Mouse (Mus musculus) small intestine, adult 2 months (tissue): Measurements from ENCODE around the gene Gucd1. TPM values are rescaled to one million over a fixed set of nuclear protein-coding genes. Genes with fewer than 3 reads are reported as not detected.

Experiments used
- H3K27ac ChIP-seq: fragments of 200-500 bp; 2 replicates; pipeline ENCODE4 v1.5.1; 2012; ENCODE audit warnings: low read depth, low read length, control low read depth, inconsistent platforms; ENCODE audit not compliant: insufficient read depth
- H3K27me3 ChIP-seq: fragments of 200-500 bp; 2 replicates; pipeline ENCODE4 v1.6.1; 2012; ENCODE audit warnings: mild to moderate bottlenecking, moderate library complexity, low read length, inconsistent platforms; ENCODE audit not compliant: control insufficient read depth, insufficient read depth
- H3K36me3 ChIP-seq: fragments of 200-500 bp; 2 replicates; pipeline ENCODE4 v1.6.1; 2012; ENCODE audit warnings: mild to moderate bottlenecking, low read length, control low read depth, inconsistent platforms; ENCODE audit not compliant: control insufficient read depth, insufficient read depth
- H3K4me1 ChIP-seq: fragments of 200-500 bp; 2 replicates; pipeline ENCODE4 v1.6.1; 2012; ENCODE audit warnings: low read length, inconsistent platforms, mixed read lengths; ENCODE audit not compliant: control insufficient read depth, insufficient read depth, insufficient read length
- H3K4me3 ChIP-seq: fragments of 200-500 bp; 2 replicates; pipeline ENCODE4 v1.5.1; 2012; ENCODE audit warnings: low read depth, mild to moderate bottlenecking, control low read depth, inconsistent platforms, low read length, moderate library complexity
- CTCF ChIP-seq: fragments of 200-500 bp; IDR thresholded peaks from 2 replicates; pipeline ENCODE4 v1.5.1; 2012; ENCODE audit warnings: low read depth, mild to moderate bottlenecking, control low read depth, inconsistent platforms, low read length, moderate library complexity, mixed read lengths; ENCODE audit not compliant: insufficient replicate concordance, insufficient read length; ENCODE audit errors: extremely low read depth
- POLR2A ChIP-seq: fragments of 200-500 bp; IDR thresholded peaks from 2 replicates; pipeline ENCODE4 v1.6.1; 2012; ENCODE audit warnings: low read depth, mild to moderate bottlenecking, control low read depth, inconsistent platforms, low read length, moderate library complexity
- WGBS: fragments of 180-500 bp; shearing (Covaris S2); methylation state at CpG from one replicate; pipeline ENCODE4 v1.1.7; 2018; 5-methylcytosine and 5-hydroxymethylcytosine counted together
- polyA plus RNA-seq: library from polyadenylated mRNA; depleted of rRNA; stranded (reverse); fragments of >200 nt; gene quantifications from 2 replicates; pipeline ENCODE4 v1.2.3, GENCODE M21; 2012

Gene Gucd1
- polyA plus RNA-seq, 1 experiment, result 261 TPM

DNA sequence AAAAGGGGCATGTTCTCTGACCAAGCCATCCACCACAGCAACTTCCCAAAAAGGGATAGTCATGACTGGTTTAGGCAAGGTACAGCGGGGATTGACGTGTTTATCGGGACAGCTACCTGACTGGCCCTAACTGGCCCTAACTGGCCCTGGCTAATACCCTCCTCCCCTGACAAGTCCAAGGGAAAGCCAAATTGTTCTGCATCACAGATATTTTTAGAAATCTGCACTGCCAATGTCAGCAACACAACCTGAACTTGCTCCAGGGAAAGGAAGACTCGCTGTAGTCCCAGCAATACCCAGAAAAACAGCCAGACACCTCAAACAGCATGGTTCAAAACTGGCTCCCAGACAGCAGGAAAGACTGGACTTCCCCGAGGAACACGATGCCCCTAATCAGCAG is 22.5 kb downstream of the Gucd1 start:
- Histone ChIP-seq H3K4me1 (peaks cover 9% of the 10 kb centered on the region; the same call in 1 of the 2 replicates), H3K4me3 (no peak overlapping the region), H3K27ac (no peak overlapping the region), H3K27me3 (no peaks in the 10 kb centered on the region), H3K36me3 (no peaks in the 10 kb centered on the region)
- TF ChIP-seq CTCF (no peak), POLR2A (no peak)
- WGBS, result 55% methylated on average over 6 of the region's 6 CpGs

GRCm38 (mm10) chr10:75491936-75492262 is 25.9 kb downstream of the Gucd1 start:
- H3K27ac ChIP-seq, result no peak overlapping the region
- H3K36me3 ChIP-seq, result no peaks in the 10 kb centered on the region
- peaks cover 6% of the 10 kb centered on the region; the same call in 1 of the 2 replicates for H3K4me1 ChIP-seq
- TF ChIP-seq POLR2A (no peak), CTCF (no peak)
- H3K27me3 ChIP-seq, result no peaks in the 10 kb centered on the region
- 52% methylated on average over 2 of the region's 2 CpGs for WGBS
- no peak overlapping the region for H3K4me3 ChIP-seq

- no peaks in the 10 kb centered on the region for H3K36me3 ChIP-seq
- TF ChIP-seq POLR2A, result no peak
- TF ChIP-seq CTCF, result no peak
- no peak overlapping the region for H3K27ac ChIP-seq
- H3K4me1 ChIP-seq, result peaks cover 6% of the 10 kb centered on the region; the same call in 1 of the 2 replicates
- H3K4me3 ChIP-seq, result no peak overlapping the region
- WGBS, result 78% methylated on average over 3 of the region's 3 CpGs
- no peaks in the 10 kb centered on the region for H3K27me3 ChIP-seq
Observed at GRCm38 (mm10) chr10:75491234-75491935, 26.4 kb downstream of the Gucd1 start.

DNA sequence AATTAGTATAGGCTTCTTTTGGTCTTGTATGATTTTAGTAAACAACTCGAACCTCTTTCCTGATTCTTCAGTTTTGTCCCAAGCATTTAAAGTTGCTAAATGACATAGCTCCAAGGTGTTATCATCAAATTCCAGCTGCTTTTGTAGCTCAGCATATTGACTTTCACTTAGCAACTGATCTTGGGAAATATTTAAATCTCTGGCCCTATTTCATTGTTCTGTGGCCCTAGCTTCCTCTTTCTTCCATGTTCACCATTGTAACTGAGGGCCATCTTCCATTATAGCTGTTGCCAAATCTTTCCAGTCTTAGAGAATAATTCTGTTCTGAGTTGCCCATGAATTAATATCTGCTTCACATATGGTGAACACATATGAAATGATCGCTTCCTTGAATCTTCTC is 27.0 kb downstream of the Gucd1 start:
- Histone ChIP-seq H3K4me3 (no peak overlapping the region), H3K27ac (no peak overlapping the region), H3K27me3 (no peaks in the 10 kb centered on the region), H3K36me3 (no peaks in the 10 kb centered on the region), H3K4me1 (peaks cover 6% of the 10 kb centered on the region; the same call in 1 of the 2 replicates)
- TF ChIP-seq POLR2A (no peak), CTCF (no peak)
- WGBS, result 79% methylated on average over 2 of the region's 2 CpGs

- no peak for TF ChIP-seq POLR2A
- TF ChIP-seq CTCF, result no peak
Observed at GRCm38 (mm10) chr10:75489522-75489921, 28.2 kb downstream of the Gucd1 start.

DNA sequence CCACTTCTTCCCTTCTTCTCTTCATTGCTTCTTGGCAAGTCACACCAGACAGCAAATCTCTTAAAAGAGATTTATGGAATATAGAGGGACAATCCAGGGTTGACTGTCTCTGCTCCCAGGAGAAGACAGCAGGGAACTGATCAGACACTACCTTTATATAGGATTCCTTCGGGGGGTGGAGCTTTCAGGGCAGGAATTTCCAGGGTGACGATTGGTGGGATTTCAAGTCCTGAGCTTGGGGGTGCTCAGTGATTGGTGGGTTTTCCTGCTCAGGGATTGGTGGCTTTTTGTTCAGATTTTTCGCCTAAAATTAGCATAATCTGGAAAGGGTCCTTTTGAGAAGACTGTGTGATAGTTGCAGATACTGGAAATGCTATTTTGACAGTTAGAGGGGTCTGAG is 30.6 kb downstream of the Gucd1 start:
- Histone ChIP-seq H3K27me3 (no peaks in the 10 kb centered on the region), H3K36me3 (no peaks in the 10 kb centered on the region), H3K4me3 (no peak overlapping the region), H3K27ac (no peak overlapping the region), H3K4me1 (peaks cover 3% of the 10 kb centered on the region; the same call in 1 of the 2 replicates)
- 75% methylated on average over 3 of the region's 3 CpGs for WGBS
- no peak for TF ChIP-seq CTCF
- no peak for TF ChIP-seq POLR2A

More at GRCm38 (mm10) chr10:75489522-75489921, 28.2 kb downstream of the Gucd1 start:
- WGBS, result 36% methylated on average over 2 of the region's 2 CpGs
- Histone ChIP-seq H3K4me1 (peaks cover 6% of the 10 kb centered on the region; the same call in 1 of the 2 replicates), H3K36me3 (no peaks in the 10 kb centered on the region), H3K4me3 (no peak overlapping the region), H3K27ac (no peak overlapping the region), H3K27me3 (no peaks in the 10 kb centered on the region)

DNA sequence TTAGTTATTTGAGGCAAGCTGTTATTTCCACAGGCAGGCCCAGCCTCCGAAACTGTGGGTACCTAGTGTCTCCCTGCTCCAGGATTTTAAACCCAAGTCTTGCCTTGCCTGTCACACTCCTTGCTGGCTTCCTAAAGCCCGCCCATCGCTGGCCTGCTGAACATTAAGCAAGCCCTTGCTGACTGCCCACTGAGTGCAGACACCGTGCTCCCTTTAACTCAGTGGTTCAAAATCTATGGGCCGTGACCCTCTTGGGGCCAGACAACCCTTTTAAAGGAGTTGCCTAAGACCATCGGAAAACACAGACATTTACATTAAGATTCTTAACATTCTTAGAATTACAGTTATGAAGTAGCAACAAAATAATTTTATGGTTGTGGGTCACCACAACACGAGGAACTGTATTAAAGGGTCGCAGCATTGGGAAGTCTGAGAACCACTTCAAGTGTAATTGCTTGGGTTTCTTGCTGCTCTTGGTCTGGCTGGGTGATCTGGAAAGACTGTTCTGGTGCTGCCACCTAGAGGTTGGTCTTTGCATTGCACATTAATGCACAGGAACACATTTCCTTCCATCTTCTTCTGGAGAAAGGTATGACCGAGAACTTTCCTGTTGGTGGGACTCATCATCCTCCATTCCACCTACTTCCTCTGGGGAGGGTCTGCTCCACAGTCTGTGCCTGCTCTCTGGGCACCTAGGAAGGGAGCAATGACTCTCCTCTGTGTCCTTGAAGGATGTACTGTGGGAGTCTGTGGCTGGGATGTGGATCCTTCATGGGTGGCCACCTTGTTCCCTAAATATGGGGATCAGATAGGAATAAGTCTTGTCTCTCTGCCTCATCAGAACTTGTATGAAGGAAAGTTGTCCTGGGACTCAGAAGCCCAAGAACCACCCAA is 31.4 kb downstream of the Gucd1 start:
- WGBS, result 51% methylated on average over 9 of the region's 9 CpGs
- no peak overlapping the region for H3K4me3 ChIP-seq
- H3K36me3 ChIP-seq, result no peaks in the 10 kb centered on the region
- no peaks in the 10 kb centered on the region for H3K4me1 ChIP-seq
- TF ChIP-seq CTCF, result peak; percentile 55; the same call in 1 of the 2 replicates
- TF ChIP-seq POLR2A, result no peak
- no peak overlapping the region for H3K27ac ChIP-seq
- H3K27me3 ChIP-seq, result no peaks in the 10 kb centered on the region
